Mouse (Mus musculus) spleen, adult 12 weeks (tissue): ENCODE data around the gene Cap2.

Experiments used
- DNase-seq: peaks from one replicate; pipeline ENCODE4 v3.0.0; 2022; ENCODE audit warnings: low spot score

Gene Cap2

GRCm38 (mm10) chr13:46501800-46502389 lies at the start of gene Cap2:
Gene Cap2 (plus strand): TSS chr13:46501848.
- peak; percentile 17 for DNase-seq

GRCm38 (mm10) chr13:46459546-46459945 lies 42.1 kb upstream of the Cap2 start:
- DNase-seq: no peak

GRCm38 (mm10) chr13:46462280-46462679 lies 39.4 kb upstream of the Cap2 start:
- no peak for DNase-seq

DNA sequence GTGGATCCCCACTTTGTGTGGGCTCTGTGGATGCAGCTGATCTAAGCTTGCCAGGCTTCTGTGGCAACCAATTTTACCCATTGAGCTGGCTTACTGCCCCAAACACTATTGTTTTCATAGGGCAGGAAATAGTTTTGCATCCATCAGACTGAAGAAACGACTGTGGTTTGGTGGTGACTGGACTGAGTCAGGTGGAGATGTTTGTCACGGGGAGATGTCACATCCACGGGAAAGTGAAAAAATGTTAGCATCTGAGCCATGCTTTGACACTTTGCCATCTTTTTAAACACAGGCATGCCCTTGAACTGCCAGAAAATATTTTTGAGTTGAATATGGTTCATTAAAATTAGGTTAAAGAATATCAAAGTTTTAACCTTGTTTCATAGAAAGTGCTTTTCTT lies 37.9 kb upstream of the Cap2 start:
- DNase-seq: no peak

- DNase-seq: no peak
Measured at GRCm38 (mm10) chr13:46468251-46468650, 33.4 kb upstream of the Cap2 start.

DNA sequence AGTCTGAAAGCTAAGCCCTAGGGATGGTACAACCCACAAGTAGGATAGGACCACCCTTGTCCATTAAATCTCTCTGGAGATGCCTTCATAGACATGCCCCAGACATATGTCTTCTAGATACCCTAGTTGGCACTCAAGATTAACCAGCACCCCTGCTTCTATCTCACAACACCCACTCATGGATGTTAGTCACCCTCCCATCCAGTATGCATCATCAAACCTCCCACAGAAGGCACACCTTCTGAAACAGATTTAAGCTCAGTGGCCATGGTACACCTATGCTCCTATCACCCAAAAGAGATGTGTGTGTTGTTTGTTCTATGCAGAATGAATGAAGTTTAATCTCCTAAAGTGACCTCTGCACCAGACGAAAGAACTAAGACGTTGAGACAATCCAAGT lies 32.1 kb upstream of the Cap2 start:
- no peak for DNase-seq

DNA sequence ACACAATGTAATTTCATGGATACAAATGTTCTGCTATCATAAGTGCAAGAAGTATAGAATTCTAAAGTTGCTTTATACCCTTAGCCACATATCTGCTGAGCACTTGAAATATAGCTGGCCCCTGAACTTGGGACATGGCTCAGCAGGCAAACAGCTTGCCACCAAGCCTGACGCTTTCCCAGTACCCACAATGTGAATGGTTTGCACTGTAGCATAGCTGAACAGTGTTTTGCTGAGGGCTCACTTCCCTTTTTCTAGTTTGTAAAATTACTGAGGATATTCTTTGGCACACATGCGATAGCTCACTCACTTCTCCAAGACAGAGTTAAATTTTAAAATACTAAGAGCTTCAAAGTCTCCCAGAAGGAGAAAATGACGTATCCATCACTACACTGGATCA lies 20.4 kb upstream of the Cap2 start:
- no peak for DNase-seq

DNA sequence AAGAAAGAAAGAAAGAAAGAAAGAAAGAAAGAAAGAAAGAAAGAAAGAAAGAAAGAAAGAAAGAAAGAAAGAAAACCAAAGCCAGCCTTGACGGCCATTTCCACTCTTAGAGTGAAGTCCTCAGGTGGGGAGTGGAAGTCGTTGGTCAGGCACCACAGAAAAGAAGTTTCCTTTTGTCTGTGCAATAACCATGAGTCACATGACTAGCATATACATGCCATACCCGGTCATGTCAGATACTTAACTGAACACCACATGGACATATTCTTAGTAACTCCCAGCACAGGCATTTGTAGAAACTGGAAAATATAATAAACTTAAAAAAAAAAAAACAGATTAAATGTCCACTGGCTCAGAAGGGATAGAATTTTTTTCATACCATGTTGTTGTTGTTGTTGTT lies 16.0 kb upstream of the Cap2 start:
- DNase-seq: no peak

- DNase-seq: no peak
Measured at GRCm38 (mm10) chr13:46488166-46488565, 13.5 kb upstream of the Cap2 start.

DNA sequence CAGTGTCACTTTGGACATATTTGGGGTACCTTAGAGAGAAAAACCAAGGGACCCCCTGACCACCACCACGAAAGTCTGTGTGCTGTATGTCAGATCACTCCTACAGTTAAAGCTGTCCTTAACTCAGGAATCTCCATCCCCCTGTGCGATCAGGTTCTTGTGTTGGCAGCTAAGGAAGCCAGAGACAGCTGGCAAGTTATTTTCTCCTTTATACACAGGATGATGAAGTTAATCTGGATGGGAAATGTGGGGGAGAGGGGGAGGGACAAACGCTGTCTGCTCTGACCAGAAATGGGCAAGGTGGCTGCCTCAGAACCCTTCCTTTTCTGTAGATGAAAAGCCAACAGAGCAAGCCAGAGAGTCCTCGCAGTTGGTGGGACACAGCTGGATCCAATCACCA lies 11.0 kb upstream of the Cap2 start:
- no peak for DNase-seq

- no peak for DNase-seq
Measured at GRCm38 (mm10) chr13:46502390-46502891, 793 bp downstream of the Cap2 start.

DNA sequence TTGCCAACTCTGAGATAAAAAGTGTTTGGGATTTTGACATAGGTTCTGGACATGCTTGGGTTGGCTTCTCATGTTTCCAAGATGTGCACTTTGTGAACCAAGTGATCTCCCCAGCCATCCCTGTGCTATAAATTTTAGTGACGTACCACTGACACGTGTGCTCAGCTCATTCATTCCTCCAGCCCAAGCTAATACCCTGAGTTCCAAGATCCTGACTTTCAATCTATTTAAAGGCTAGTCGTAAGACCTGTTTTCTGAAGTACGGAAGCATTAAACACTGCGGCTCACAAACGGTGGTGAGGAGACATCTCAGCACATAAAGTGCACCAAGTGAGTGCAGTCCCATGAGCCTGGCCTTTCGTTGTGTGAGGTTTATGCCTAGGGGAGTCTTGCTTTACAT lies 6.3 kb downstream of the Cap2 start:
- no peak for DNase-seq

GRCm38 (mm10) chr13:46508823-46509222 lies 7.2 kb downstream of the Cap2 start:
- DNase-seq: no peak

DNA sequence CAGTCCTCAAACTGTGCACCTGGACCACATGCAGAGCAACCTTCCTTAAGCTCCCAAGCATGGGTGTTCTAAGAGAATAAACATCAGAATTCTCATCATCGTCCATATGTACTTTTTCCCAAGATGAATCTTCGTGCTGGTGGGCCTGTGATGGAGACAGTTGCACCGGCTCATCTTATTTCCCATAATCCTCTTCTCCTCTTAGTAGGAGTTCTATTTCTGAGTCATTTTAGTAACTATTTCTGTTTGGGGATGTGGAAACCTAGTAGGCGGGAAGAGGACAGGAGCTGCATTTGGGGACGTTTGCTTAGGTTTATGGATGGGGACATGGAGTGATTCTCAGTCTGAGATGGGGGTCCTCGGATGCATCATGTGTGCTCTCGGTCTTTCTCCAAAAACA lies 8.8 kb downstream of the Cap2 start:
- DNase-seq: no peak

DNA sequence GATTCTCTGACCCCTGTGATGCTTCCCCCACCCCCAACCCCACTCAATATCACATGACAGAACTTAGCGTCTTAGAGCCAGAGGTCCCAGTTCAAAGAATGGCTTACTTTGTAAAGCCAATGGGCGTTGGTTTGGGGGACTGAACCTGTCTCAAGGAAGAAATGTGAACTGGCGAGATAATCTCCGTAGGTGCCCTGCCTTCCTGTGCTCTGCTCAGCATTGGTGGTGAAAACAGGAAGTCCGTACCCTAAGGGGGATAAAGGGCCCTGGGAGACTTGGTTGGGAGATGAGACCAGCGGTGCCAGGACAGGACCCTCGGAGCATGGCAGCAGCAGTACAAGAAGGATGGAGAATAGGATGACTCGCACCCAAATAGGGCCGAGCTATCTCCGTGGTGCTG lies 12.8 kb downstream of the Cap2 start:
- no peak for DNase-seq

DNA sequence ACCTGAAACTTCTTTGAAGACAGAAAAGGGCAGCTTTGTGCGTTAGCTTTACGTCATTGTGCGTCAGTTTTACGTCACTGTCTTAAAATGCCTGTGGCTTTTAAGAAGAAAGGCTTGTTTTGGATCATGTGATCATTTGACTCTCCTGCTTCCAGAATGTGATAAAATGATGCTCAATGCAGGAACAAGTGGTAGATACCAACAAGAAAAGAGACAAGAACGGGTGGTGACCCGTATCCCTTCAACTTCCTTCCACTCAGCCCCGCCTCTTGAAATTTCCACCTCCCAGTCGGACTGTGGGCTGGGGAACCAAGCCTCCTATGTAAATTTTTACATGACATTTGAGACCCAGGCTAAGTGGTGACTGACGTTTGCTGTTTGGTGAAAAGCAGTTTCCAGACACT lies 13.5 kb downstream of the Cap2 start:
- DNase-seq: no peak

DNA sequence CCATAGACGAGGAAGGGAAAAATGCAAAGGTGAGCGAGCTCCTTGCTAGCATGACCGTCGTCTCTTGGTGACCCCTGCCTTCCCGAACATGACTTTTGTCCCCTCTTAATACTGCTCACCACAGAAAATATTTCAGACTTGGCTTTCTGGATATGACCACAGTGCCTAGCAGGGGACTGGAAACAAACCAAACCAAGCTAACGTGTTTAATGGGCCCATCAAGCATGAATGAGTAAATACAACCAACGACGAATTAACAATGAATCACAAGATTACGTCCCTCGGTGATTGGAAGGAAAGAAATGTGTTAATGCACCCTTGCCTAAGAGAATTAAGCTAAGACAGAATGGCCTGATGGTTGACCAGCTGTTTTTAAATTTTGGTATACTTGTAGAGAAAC lies 13.9 kb downstream of the Cap2 start:
- no peak for DNase-seq

- no peak for DNase-seq
Measured at GRCm38 (mm10) chr13:46516183-46516582, 14.5 kb downstream of the Cap2 start.

DNA sequence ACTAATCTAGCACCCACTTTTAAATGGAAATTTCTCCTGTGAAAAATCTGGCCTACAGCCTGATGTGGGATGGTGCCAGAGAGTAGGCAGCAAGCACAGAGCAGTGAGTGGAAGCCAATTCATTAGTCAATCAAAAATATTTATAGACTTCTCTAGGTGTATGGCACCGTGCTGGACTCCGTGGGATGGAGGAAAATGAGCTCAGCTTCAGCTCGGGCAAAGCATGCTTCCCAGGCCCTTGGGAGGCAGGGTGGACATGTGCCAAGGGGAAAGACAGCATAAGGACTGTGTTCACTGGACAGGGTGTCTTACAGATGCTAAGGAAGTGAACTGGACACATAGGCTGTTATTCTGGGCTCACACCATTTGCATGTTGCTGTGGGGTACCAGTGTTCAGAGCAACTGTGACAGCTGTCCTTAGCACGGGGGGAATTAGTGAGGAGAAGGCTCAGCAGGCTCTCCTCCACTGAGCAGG lies 15.6 kb downstream of the Cap2 start:
- no peak for DNase-seq

DNA sequence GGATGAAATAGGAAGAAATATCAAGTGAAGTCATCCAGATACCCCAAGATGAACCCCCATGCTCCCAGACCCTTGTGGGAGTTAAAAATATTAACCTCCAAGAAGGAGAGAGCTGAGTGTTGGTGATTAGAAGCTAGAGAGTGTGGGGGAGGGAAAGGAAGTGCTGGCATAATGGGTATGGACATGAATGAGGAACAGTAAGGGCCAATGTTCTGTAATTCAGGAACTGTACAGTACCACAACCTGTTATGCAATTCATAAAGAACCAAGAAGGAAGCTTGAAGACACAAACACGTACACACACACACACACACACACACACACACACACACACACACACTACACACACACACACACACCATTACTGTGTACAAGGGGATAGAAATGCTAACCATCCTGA lies 19.8 kb downstream of the Cap2 start:
- no peak for DNase-seq

- DNase-seq: no peak
Measured at GRCm38 (mm10) chr13:46522798-46523197, 21.1 kb downstream of the Cap2 start.

DNA sequence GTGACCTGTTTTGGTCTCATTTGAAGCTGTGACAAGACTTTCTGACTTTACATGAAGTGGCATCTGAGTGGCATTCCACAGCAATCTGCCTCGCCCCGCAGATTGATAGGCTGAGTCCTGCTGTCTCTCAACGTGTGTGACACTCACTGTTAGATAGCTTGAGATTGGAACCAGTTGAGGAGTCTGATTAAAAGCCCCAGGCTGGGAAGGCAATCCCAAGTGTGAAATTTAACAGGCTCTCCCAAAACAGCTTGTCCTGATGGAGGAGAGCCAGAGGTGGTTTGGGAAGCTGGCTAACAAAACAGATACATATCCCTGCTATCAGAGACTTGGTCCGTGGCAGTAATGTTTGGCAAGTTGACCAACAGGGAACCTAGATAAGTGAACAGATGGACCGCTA lies 21.6 kb downstream of the Cap2 start:
- DNase-seq: no peak

DNA sequence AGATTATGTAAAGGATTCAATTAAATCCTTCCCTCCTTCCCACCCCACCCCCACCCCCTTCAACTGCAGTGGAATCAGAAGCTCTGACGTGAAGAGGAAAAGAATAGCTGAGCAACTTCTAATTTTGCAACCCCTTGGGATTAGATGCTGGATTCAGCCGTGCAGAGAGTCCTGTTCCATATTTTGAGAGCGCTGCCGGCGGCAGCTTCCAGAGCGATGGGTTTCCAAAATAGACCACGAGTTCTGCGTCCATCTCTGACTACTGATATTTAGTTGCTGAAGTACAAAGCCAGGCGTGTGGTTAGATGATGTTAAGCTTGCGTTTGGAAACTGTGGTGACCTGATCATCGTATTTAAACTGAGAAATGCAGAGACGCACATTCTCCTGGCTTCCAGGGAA lies 22.1 kb downstream of the Cap2 start:
- DNase-seq: no peak
